ENCODE assay signal across 18 mouse cellular contexts in genomic region chr2:45178849-45179453, GRCm38 (mm10).
"Had no signal": no experiment of that assay in that cellular context is flagged by ENCODE, and none has a peak within 500 bp of the region (broad histone marks: within the 10 kb centered on the region; RNA-seq: fewer than 3 reads in every experiment).

No protein-coding gene starts in this region.

- H3K9me3 ChIP-seq: intestine, embryonic 15.5 days; liver, embryonic 13.5 days; midbrain, embryonic 15.5 days; neural tube, embryonic 15.5 days had no signal

- H3K27me3 ChIP-seq: intestine, embryonic 15.5 days; liver, embryonic 13.5 days; midbrain, embryonic 15.5 days; neural tube, embryonic 12.5 days; neural tube, embryonic 15.5 days had no signal

- H3K27ac ChIP-seq: intestine, embryonic 15.5 days; liver, embryonic 13.5 days; midbrain, embryonic 15.5 days; neural tube, embryonic 12.5 days; neural tube, embryonic 15.5 days; stomach, postnatal 0 days had no signal

- ATAC-seq: intestine, embryonic 15.5 days; midbrain, embryonic 15.5 days had no signal

- H3K4me3 ChIP-seq: intestine, embryonic 15.5 days; liver, embryonic 13.5 days; midbrain, embryonic 15.5 days; neural tube, embryonic 12.5 days; neural tube, embryonic 15.5 days had no signal

- H3K36me3 ChIP-seq: intestine, embryonic 15.5 days; liver, embryonic 13.5 days; midbrain, embryonic 15.5 days; neural tube, embryonic 12.5 days; neural tube, embryonic 15.5 days had no signal

- H3K4me2 ChIP-seq: intestine, embryonic 15.5 days; liver, embryonic 13.5 days; midbrain, embryonic 15.5 days; neural tube, embryonic 12.5 days; neural tube, embryonic 15.5 days had no signal

- H3K4me1 ChIP-seq: intestine, embryonic 15.5 days; neural tube, embryonic 15.5 days had no signal

- DNase-seq: kidney, adult 11 months; kidney, adult 8-10 months; kidney, postnatal 36 days; left cerebral cortex, postnatal 4 days; liver, embryonic 13.5 days; lung, adult 2 months; lung, postnatal 14 days; right cerebral cortex, adult 18-20 months; right cerebral cortex, postnatal 14 days; right cerebral cortex, postnatal 4 days; thymus, adult 2 months; thymus, postnatal 14 days; thymus, postnatal 4 days had no signal

- H3K9ac ChIP-seq: intestine, embryonic 15.5 days; liver, embryonic 13.5 days; midbrain, embryonic 15.5 days; neural tube, embryonic 12.5 days; neural tube, embryonic 15.5 days had no signal
